Mouse (Mus musculus) CH12.LX (cell line): Measurements from ENCODE around the gene Thoc7.

Source experiments
- CTCF ChIP-seq, 2 experiments: IDR thresholded peaks in 1 of 2; conservative IDR thresholded peaks in 1 of 2; 2 replicates each; pipeline ENCODE4 v1.5.1; 2011 to 2012; ENCODE audit warnings: low read depth in 2 of 2, low read length in 2 of 2, improper control_type of control experiment in 1 of 2, inconsistent platforms in 1 of 2, mild to moderate bottlenecking in 1 of 2, moderate library complexity in 1 of 2
- EP300 ChIP-seq: IDR thresholded peaks from 2 replicates; pipeline ENCODE4 v1.6.1; 2011; ENCODE audit warnings: low read length, improper control_type of control experiment
- JUND ChIP-seq: conservative IDR thresholded peaks from 2 replicates; pipeline ENCODE4 v1.6.1; 2011; ENCODE audit warnings: low read depth, low read length, improper control_type of control experiment
- MAFK ChIP-seq: IDR thresholded peaks from 2 replicates; pipeline ENCODE4 v1.6.1; 2011; ENCODE audit warnings: low read length, improper control_type of control experiment; ENCODE audit not compliant: insufficient replicate concordance
- MEF2A ChIP-seq: IDR thresholded peaks from 2 replicates; pipeline ENCODE4 v1.6.1; 2014; ENCODE audit warnings: low read depth, mild to moderate bottlenecking, inconsistent platforms, low read length, improper control_type of control experiment, borderline replicate concordance
- POLR2A ChIP-seq: IDR thresholded peaks from 2 replicates; pipeline ENCODE4 v1.6.1; 2011; ENCODE audit warnings: low read depth, mild to moderate bottlenecking, improper control_type of control experiment, low read length
- USF2 ChIP-seq: conservative IDR thresholded peaks from 2 replicates; pipeline ENCODE4 v1.6.1; 2011; ENCODE audit warnings: low read depth, low read length, improper control_type of control experiment

DNA sequence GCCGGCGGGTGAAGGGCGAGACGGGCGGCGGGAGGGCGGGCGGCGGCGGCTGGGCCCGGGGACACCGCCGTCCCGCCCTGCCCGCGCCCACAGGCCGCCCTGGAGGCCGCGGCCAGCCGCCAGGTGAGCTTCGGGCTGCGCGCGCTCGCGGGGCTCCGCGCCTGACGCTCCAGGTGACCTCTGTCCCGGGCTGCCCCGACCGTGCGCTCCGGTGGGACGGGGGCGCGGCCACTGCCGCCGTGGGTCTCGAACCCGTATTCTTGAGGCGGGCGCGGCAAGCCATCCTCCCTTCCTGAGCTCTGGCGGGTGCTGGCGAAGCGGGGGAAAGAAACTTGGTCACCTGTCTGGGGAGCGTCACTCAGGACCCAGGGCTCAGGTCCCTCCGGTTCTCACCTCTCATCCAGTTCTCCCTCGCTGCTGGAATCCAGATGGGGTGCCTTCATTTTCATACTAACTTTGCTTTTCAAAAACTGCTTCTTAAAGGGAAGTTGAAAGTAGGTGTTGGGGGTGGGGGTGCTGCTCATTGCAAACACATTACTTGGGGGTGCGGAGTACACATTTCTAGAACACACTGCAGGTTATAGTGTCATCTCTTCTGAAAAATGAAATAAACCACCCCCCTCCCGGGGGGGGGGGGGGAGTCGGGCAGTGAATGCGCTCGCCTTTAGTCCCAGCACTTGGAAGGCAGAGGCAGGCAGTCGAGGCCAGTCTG lies at the start of gene Thoc7, which contains the start of gene Atxn7:
- TF ChIP-seq EP300: no peak
- TF ChIP-seq POLR2A: no peak; the same call in 1 of the 2 replicates
- TF ChIP-seq CTCF (conservative IDR thresholded peaks at IDR 0.05 in 1 of 2, IDR thresholded peaks at IDR 0.05 in 1 of 2; ENCODE audit: low read depth in 2 of 2, low read length in 2 of 2): no peak
- no peak for TF ChIP-seq USF2
- TF ChIP-seq MAFK: no peak
- TF ChIP-seq MEF2A: no peak
- TF ChIP-seq JUND: no peak
